Mouse (Mus musculus): ENCODE data around the gene Map3k11. TPM values are rescaled to one million over a fixed set of nuclear protein-coding genes. Genes with fewer than 3 reads are reported as not detected.
"Not testable (repeated sequence)": the region's sequence is repeated elsewhere in the genome, so short reads cannot be mapped to it uniquely, and the experiment has no call there.

The Map3k11 gene
- total RNA-seq, 4 experiments from 2014 or later: 16.9 to 21.3 (median 18.7) TPM

GRCm38 (mm10) chr19:5665465-5665864, 23.1 kb upstream of the Map3k11 start:
- no peak for DNase-seq (ENCODE audit: low spot score in 2 of 2)

- no peak for DNase-seq (ENCODE audit: low spot score in 2 of 2)
These were observed 22.2 kb upstream of the Map3k11 start for GRCm38 (mm10) chr19:5666386-5666785.

GRCm38 (mm10) chr19:5668372-5668771, 20.2 kb upstream of the Map3k11 start:
- DNase-seq (ENCODE audit: low spot score in 2 of 2): no peak

- no peak for DNase-seq (ENCODE audit: low spot score in 2 of 2)
These were observed 8.1 kb upstream of the Map3k11 start for GRCm38 (mm10) chr19:5680432-5680831.

- no peak for DNase-seq (ENCODE audit: low spot score in 2 of 2)
These were observed 4.3 kb upstream of the Map3k11 start for GRCm38 (mm10) chr19:5684236-5684635.

- DNase-seq (ENCODE audit: low spot score in 2 of 2): no peak
These were observed 3.6 kb upstream of the Map3k11 start for GRCm38 (mm10) chr19:5684985-5685384.

GRCm38 (mm10) chr19:5685431-5685830, 3.1 kb upstream of the Map3k11 start:
- DNase-seq (ENCODE audit: low spot score in 2 of 2): no peak

GRCm38 (mm10) chr19:5685861-5686260, 2.7 kb upstream of the Map3k11 start:
- no peak for DNase-seq (ENCODE audit: low spot score in 2 of 2)

- no peak for DNase-seq (ENCODE audit: low spot score in 2 of 2)
These were observed 2.1 kb upstream of the Map3k11 start for GRCm38 (mm10) chr19:5686437-5686836.

GRCm38 (mm10) chr19:5686954-5687353, 1.6 kb upstream of the Map3k11 start:
- DNase-seq (ENCODE audit: low spot score in 2 of 2): not testable (repeated sequence)

GRCm38 (mm10) chr19:5687738-5688137, 804 bp upstream of the Map3k11 start:
- DNase-seq (ENCODE audit: low spot score in 2 of 2): no peak

- DNase-seq (ENCODE audit: low spot score in 2 of 2): no peak
These were observed 516 bp downstream of the Map3k11 start for GRCm38 (mm10) chr19:5689088-5689428.

- DNase-seq (ENCODE audit: low spot score in 2 of 2): peak; percentile 67 to 69
These were observed 1.2 kb downstream of the Map3k11 start for GRCm38 (mm10) chr19:5689565-5690342.

GRCm38 (mm10) chr19:5690343-5690735, 1.8 kb downstream of the Map3k11 start:
- no peak for DNase-seq (ENCODE audit: low spot score in 2 of 2)

- no peak for DNase-seq (ENCODE audit: low spot score in 2 of 2)
These were observed 3.1 kb downstream of the Map3k11 start for GRCm38 (mm10) chr19:5691601-5692000.

- no peak for DNase-seq (ENCODE audit: low spot score in 2 of 2)
These were observed 3.8 kb downstream of the Map3k11 start for GRCm38 (mm10) chr19:5692086-5692912.

GRCm38 (mm10) chr19:5692913-5693396, 4.4 kb downstream of the Map3k11 start:
- peak in 1 of 2 experiments; percentile 30 for DNase-seq (ENCODE audit: low spot score in 2 of 2)

GRCm38 (mm10) chr19:5693801-5694200, 5.3 kb downstream of the Map3k11 start:
- no peak for DNase-seq (ENCODE audit: low spot score in 2 of 2)

GRCm38 (mm10) chr19:5695849-5696462, 7.4 kb downstream of the Map3k11 start:
- no peak for DNase-seq (ENCODE audit: low spot score in 2 of 2)

GRCm38 (mm10) chr19:5704163-5704800, 15.7 kb downstream of the Map3k11 start, which contains the start of gene Kcnk7:
Gene Kcnk7, plus strand, starts transcription at chr19:5704367.
- no peak for DNase-seq (ENCODE audit: low spot score in 2 of 2)

GRCm38 (mm10) chr19:5704801-5705571, 16.4 kb downstream of the Map3k11 start:
- DNase-seq (ENCODE audit: low spot score in 2 of 2): no peak
